Mouse (Mus musculus): ENCODE data around the gene Nme9. TPM values are rescaled to one million over a fixed set of nuclear protein-coding genes. Genes with fewer than 3 reads are reported as not detected.

The Nme9 gene
- 0.90 and 1.4 TPM in 2 replicates for polyA plus RNA-seq (2014; fragmentation: Nextera tagmentation; extraction: Ambion mirVana)

DNA sequence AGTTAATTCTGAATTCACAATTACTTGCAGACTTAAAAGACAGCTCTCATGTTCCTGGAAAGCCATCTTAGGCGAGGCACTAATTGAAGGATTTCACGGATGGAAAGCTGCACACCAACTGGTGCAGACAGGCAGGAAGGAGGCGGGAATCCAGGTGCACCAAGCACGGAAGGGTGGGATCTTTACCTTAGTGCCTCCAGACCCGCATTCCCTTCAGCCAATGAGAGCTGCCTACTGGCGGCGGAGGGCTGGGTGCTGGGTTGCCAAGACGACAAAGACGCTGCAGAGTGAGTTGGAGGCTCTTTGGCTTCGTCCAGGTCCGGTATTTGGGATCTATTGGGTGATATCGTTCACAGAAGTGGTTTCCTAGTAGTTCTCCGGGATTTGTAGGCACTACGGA lies at the start of gene Nme9:
Gene Nme9 (plus strand): TSS at position 315 of the 400 bp plus-strand sequence.
- 14% methylated on average over 12 of the region's 14 CpGs for WGBS
- DNase-seq (ENCODE audit: low spot score) = no peak
- ATAC-seq (ENCODE audit: low FRiP score) = no peak
- Histone ChIP-seq H3K9me3 (ENCODE audit: control insufficient read depth, low read length) (no peaks in the 10 kb centered on the region), H3K27me3 (ENCODE audit: control insufficient read depth, insufficient read depth, low read length) (no peaks in the 10 kb centered on the region), H3K36me3 (ENCODE audit: control insufficient read depth, insufficient read depth, low read length) (no peaks in the 10 kb centered on the region), H3K4me1 (replicated peaks; ENCODE audit: control insufficient read depth, insufficient read depth, low read length) (no peaks in the 10 kb centered on the region), H3K27ac (ENCODE audit: low read depth, low read length) (no peak within 1 kb of the TSS), H3K9ac (ENCODE audit: low read depth, low read length) (no peak within 1 kb of the TSS), H3K4me3 (ENCODE audit: low read depth, low read length) (no peak within 1 kb of the TSS), H3K4me2 (replicated peaks; ENCODE audit: low read depth, low read length) (no peak within 1 kb of the TSS)

DNA sequence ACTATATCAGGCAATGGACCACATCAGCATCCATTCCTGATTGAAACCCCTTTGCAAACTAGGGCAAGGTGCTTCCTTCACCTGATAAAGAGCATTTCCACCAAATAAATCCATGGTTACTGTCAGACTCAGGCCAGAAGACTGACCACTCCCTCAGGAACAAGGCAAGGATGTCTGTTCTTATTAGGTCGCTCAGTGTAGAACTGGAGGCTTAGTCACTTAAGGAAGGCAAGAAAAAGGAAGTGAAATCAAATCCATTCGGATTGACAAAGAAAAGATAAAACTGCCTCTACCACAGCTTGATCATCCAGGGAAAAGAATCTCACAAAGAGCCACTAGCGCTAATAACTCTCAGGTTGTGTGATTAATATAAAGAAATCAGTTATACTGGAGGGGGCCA lies 42.0 kb upstream of the Nme9 start:
- Histone ChIP-seq H3K27ac (ENCODE audit: low read depth, low read length) (no peak overlapping the region), H3K9me3 (ENCODE audit: control insufficient read depth, low read length) (no peaks in the 10 kb centered on the region), H3K27me3 (ENCODE audit: control insufficient read depth, insufficient read depth, low read length) (no peaks in the 10 kb centered on the region), H3K4me2 (replicated peaks; ENCODE audit: low read depth, low read length) (no peak overlapping the region), H3K4me1 (replicated peaks; ENCODE audit: control insufficient read depth, insufficient read depth, low read length) (no peaks in the 10 kb centered on the region), H3K4me3 (ENCODE audit: low read depth, low read length) (no peak overlapping the region), H3K36me3 (ENCODE audit: control insufficient read depth, insufficient read depth, low read length) (no peaks in the 10 kb centered on the region), H3K9ac (ENCODE audit: low read depth, low read length) (no peak overlapping the region)
- DNase-seq (ENCODE audit: low spot score) = no peak
- 88% methylated on average over 3 of the region's 3 CpGs for WGBS
- no peak for ATAC-seq (ENCODE audit: low FRiP score)

DNA sequence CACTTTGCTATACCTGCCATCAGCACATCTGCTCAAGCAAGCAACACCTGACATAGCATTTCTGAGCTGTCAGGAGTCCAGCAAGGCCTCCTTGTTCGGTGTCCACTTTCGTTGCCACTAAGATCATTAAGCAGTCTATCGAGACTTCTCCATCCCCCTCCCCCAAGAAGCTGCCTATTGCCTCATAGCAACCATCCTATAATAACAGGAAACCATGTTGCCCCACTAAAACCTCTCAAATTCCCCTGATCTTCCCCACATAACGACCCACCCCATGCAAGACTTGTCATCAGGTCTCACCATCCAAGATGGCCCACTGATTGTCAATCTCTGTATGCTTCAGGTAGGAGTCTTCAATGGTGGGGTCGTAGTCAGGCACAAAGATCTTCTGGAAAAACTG lies 40.2 kb upstream of the Nme9 start:
- Histone ChIP-seq H3K4me2 (replicated peaks; ENCODE audit: low read depth, low read length) (no peak overlapping the region), H3K27me3 (ENCODE audit: control insufficient read depth, insufficient read depth, low read length) (no peaks in the 10 kb centered on the region), H3K9me3 (ENCODE audit: control insufficient read depth, low read length) (no peaks in the 10 kb centered on the region), H3K4me3 (ENCODE audit: low read depth, low read length) (no peak overlapping the region), H3K9ac (ENCODE audit: low read depth, low read length) (no peak overlapping the region), H3K27ac (ENCODE audit: low read depth, low read length) (no peak overlapping the region), H3K4me1 (replicated peaks; ENCODE audit: control insufficient read depth, insufficient read depth, low read length) (no peaks in the 10 kb centered on the region), H3K36me3 (ENCODE audit: control insufficient read depth, insufficient read depth, low read length) (no peaks in the 10 kb centered on the region)
- no peak for DNase-seq (ENCODE audit: low spot score)
- no peak for ATAC-seq (ENCODE audit: low FRiP score)
- WGBS = 94% methylated on average over 5 of the region's 5 CpGs

DNA sequence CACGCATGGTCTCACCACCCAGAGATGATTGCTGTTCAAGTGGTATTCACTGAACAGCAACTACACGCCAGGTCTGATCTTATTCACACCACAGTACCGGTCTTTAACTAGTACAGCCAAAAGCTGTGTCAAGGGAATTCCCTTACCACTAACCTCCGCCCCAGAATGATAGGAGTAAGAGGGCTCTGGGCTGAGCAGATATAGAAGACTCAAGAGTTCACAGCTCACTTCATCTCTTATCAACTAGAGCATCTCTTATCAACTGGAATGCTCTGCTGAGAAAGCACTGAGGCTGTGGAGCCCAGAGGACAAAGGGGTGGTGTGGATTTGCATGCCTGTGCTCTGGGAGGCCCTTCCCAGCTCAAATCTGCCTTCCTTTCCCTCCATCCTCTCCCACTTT lies 39.5 kb upstream of the Nme9 start:
- no peak overlapping the region for H3K4me3 ChIP-seq (ENCODE audit: low read depth, low read length)
- H3K27me3 ChIP-seq (ENCODE audit: control insufficient read depth, insufficient read depth, low read length) = no peaks in the 10 kb centered on the region
- H3K9ac ChIP-seq (ENCODE audit: low read depth, low read length) = no peak overlapping the region
- H3K36me3 ChIP-seq (ENCODE audit: control insufficient read depth, insufficient read depth, low read length) = no peaks in the 10 kb centered on the region
- no peak overlapping the region for H3K27ac ChIP-seq (ENCODE audit: low read depth, low read length)
- DNase-seq (ENCODE audit: low spot score) (no peak), ATAC-seq (ENCODE audit: low FRiP score) (no peak)
- 93% methylated on average over 4 of the region's 4 CpGs for WGBS
- no peaks in the 10 kb centered on the region for H3K9me3 ChIP-seq (ENCODE audit: control insufficient read depth, low read length)
- H3K4me1 ChIP-seq (replicated peaks; ENCODE audit: control insufficient read depth, insufficient read depth, low read length) = no peaks in the 10 kb centered on the region
- no peak overlapping the region for H3K4me2 ChIP-seq (replicated peaks; ENCODE audit: low read depth, low read length)

DNA sequence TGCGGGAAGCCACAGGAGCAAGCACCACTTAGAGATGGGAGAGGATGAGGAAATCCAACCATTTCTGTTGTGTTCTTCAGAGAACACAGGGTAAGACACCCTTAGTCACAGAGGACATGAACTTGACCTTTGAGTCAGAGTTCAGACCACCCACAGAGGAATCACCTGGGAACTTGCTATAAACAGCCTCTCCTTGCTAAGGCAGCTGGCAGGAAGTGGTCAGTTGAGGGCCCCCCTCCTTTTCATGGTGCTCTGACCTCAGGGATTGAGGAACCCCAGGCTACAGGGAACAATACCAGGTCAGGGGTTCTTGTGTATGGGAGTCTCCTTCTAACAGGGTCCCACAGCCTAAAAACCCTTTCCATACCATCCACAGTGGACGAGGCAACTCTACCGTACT lies 34.5 kb upstream of the Nme9 start:
- H3K4me1 ChIP-seq (replicated peaks; ENCODE audit: control insufficient read depth, insufficient read depth, low read length) = no peaks in the 10 kb centered on the region
- DNase-seq (ENCODE audit: low spot score) (no peak), ATAC-seq (ENCODE audit: low FRiP score) (no peak)
- H3K9me3 ChIP-seq (ENCODE audit: control insufficient read depth, low read length) = no peaks in the 10 kb centered on the region
- H3K27me3 ChIP-seq (ENCODE audit: control insufficient read depth, insufficient read depth, low read length) = no peaks in the 10 kb centered on the region
- no peaks in the 10 kb centered on the region for H3K36me3 ChIP-seq (ENCODE audit: control insufficient read depth, insufficient read depth, low read length)
- 89% methylated on average over 3 of the region's 3 CpGs for WGBS
- H3K27ac ChIP-seq (ENCODE audit: low read depth, low read length) = no peak overlapping the region
- no peak overlapping the region for H3K4me3 ChIP-seq (ENCODE audit: low read depth, low read length)
- no peak overlapping the region for H3K4me2 ChIP-seq (replicated peaks; ENCODE audit: low read depth, low read length)
- H3K9ac ChIP-seq (ENCODE audit: low read depth, low read length) = no peak overlapping the region

DNA sequence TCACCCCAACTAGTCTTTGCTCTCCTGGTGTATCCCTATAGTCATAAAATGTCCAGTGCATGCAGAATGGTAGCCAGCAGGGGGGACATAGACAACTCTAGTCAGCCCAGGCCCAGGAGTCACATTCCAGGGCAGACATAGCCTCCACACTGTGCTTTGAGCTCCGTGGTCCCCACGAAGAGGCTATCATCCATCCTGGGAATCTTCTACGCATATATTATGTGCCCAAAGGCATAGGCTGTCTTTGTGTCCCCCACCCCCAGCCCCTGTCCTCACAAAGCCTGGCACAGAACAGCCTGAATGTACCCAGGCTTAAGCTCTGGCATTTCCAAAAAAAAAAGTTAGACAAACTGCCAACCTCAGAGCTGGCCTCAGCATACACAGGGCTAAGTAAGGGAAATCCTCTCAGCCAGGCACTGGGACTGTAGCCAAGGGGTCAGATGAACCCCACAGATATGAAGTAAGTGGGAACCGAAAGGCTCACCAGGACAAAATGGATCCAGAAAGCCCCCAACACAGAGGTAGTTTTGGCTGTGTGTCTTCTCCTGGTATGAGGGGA lies 33.9 kb upstream of the Nme9 start:
- H3K4me3 ChIP-seq (ENCODE audit: low read depth, low read length) = no peak overlapping the region
- DNase-seq (ENCODE audit: low spot score) = no peak
- H3K9ac ChIP-seq (ENCODE audit: low read depth, low read length) = no peak overlapping the region
- H3K27me3 ChIP-seq (ENCODE audit: control insufficient read depth, insufficient read depth, low read length) = no peaks in the 10 kb centered on the region
- no peaks in the 10 kb centered on the region for H3K36me3 ChIP-seq (ENCODE audit: control insufficient read depth, insufficient read depth, low read length)
- no peak overlapping the region for H3K4me2 ChIP-seq (replicated peaks; ENCODE audit: low read depth, low read length)
- no peaks in the 10 kb centered on the region for H3K9me3 ChIP-seq (ENCODE audit: control insufficient read depth, low read length)
- H3K27ac ChIP-seq (ENCODE audit: low read depth, low read length) = no peak overlapping the region
- ATAC-seq (ENCODE audit: low FRiP score) = no peak
- WGBS = 83% methylated on average over 4 of the region's 4 CpGs
- no peaks in the 10 kb centered on the region for H3K4me1 ChIP-seq (replicated peaks; ENCODE audit: control insufficient read depth, insufficient read depth, low read length)

DNA sequence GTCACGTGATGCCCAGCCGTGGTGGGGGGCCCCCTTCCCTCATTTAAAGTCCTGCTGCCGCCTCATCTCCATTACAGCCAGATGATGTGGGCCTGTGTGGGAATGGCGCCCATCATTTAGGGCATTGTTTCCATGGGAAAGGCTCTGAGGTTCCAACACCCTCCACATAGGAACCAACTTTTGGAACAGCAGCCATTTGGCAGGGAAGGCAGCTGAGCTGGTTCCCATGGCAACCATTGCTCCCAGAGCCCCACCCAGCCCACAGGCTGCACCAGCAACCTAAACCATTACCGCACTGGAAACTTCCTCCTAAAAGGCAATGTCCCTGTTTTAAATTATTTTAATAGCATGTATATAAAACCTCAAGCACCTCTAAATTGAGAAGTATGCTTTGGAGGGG lies 32.9 kb upstream of the Nme9 start:
- no peaks in the 10 kb centered on the region for H3K36me3 ChIP-seq (ENCODE audit: control insufficient read depth, insufficient read depth, low read length)
- 69% methylated on average over 5 of the region's 5 CpGs for WGBS
- H3K9me3 ChIP-seq (ENCODE audit: control insufficient read depth, low read length) = no peaks in the 10 kb centered on the region
- H3K4me3 ChIP-seq (ENCODE audit: low read depth, low read length) = no peak overlapping the region
- ATAC-seq (ENCODE audit: low FRiP score) (no peak), DNase-seq (ENCODE audit: low spot score) (peak; percentile 38)
- no peaks in the 10 kb centered on the region for H3K4me1 ChIP-seq (replicated peaks; ENCODE audit: control insufficient read depth, insufficient read depth, low read length)
- H3K9ac ChIP-seq (ENCODE audit: low read depth, low read length) = no peak overlapping the region
- no peak overlapping the region for H3K4me2 ChIP-seq (replicated peaks; ENCODE audit: low read depth, low read length)
- no peaks in the 10 kb centered on the region for H3K27me3 ChIP-seq (ENCODE audit: control insufficient read depth, insufficient read depth, low read length)
- no peak overlapping the region for H3K27ac ChIP-seq (ENCODE audit: low read depth, low read length)

DNA sequence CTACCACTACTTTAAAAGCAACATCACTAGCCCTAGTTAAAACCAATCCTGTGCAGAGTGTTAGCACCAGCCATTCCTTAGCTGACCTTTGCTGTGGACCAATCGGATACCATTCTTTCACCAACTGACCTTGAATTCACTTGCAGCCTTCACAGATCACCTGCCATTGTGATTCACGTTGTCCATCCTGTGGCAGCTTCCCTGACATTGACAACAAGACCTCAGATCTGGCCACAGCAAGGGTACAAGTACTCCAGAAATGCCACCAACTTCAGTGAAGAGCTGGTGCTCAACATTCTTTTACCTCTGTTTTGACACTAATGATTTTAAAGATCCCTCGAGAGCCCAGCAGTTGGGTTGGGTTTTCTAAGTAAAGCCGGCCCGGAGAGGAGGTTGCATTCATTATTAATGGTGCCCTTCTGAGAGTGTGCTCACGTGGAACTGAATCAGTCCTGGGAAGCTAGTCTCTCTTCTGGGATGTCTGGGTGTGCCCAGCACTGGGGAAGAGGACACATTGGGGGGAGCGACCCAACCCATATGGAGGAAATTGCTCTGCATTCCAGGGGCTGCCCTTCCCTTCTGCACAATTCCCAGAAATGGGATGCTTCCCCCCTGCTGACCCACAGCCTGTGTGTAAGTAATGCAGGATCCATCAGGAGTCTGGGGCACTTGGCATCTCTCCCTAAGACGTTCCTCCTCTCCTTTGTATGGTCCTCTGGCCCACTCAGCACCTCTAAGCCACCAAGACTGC lies 31.1 kb upstream of the Nme9 start:
- WGBS = 75% methylated on average over 8 of the region's 8 CpGs
- ATAC-seq (ENCODE audit: low FRiP score) = no peak
- Histone ChIP-seq H3K27ac (ENCODE audit: low read depth, low read length) (no peak overlapping the region), H3K27me3 (ENCODE audit: control insufficient read depth, insufficient read depth, low read length) (no peaks in the 10 kb centered on the region), H3K36me3 (ENCODE audit: control insufficient read depth, insufficient read depth, low read length) (no peaks in the 10 kb centered on the region), H3K4me3 (ENCODE audit: low read depth, low read length) (no peak overlapping the region), H3K4me1 (replicated peaks; ENCODE audit: control insufficient read depth, insufficient read depth, low read length) (no peaks in the 10 kb centered on the region), H3K9ac (ENCODE audit: low read depth, low read length) (no peak overlapping the region), H3K9me3 (ENCODE audit: control insufficient read depth, low read length) (no peaks in the 10 kb centered on the region), H3K4me2 (replicated peaks; ENCODE audit: low read depth, low read length) (no peak overlapping the region)
- DNase-seq (ENCODE audit: low spot score) = no peak

DNA sequence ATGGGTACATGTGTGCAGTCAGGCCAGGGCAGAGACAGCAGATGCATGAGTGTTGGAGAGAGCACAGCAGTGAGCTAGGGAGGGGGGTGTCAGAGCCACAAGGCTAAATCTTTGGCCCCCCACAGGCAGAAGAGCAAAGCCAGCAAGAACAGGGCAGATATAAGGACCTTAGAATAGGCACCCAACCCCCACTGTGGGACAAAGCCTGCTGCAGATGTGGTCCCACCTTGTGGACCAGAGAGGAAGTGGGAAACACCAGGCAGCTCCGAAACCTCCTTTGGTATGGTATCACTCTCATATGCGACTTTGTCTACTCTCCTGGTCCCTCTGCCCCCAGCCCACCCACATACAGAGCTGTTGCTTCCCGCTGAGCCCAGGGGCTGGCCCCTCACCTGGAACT lies 29.4 kb upstream of the Nme9 start:
- WGBS = 68% methylated on average over 3 of the region's 3 CpGs
- Histone ChIP-seq H3K4me1 (replicated peaks; ENCODE audit: control insufficient read depth, insufficient read depth, low read length) (no peaks in the 10 kb centered on the region), H3K4me3 (ENCODE audit: low read depth, low read length) (no peak overlapping the region), H3K36me3 (ENCODE audit: control insufficient read depth, insufficient read depth, low read length) (no peaks in the 10 kb centered on the region), H3K9ac (ENCODE audit: low read depth, low read length) (no peak overlapping the region), H3K27ac (ENCODE audit: low read depth, low read length) (no peak overlapping the region), H3K27me3 (ENCODE audit: control insufficient read depth, insufficient read depth, low read length) (no peaks in the 10 kb centered on the region), H3K9me3 (ENCODE audit: control insufficient read depth, low read length) (no peaks in the 10 kb centered on the region), H3K4me2 (replicated peaks; ENCODE audit: low read depth, low read length) (no peak overlapping the region)
- ATAC-seq (ENCODE audit: low FRiP score) (no peak), DNase-seq (ENCODE audit: low spot score) (no peak)

All from hindbrain, embryonic 11.5 days (tissue).